Mouse (Mus musculus) left cerebral cortex, adult 2 months (tissue): ENCODE measurements at regions not wholly inside any gene's neighbourhood (a gene's known extent, or its start where the extent isn't known, plus 50 kb on each side); places are given as distances from the start of the nearest gene placed in this dataset.
A peak's percentile ranks its signal among the peaks of the same experiment; 100 is the strongest.

Experiments
- DNase-seq, 2 experiments: peaks; one replicate each; pipeline ENCODE4 v3.0.0; 2021 to 2022; ENCODE audit warnings: low spot score in 2 of 2, mixed read lengths in 1 of 2; ENCODE audit errors: extremely low spot score in 1 of 2
- H3K27ac ChIP-seq: fragments of 200-600 bp; 2 replicates; pipeline ENCODE4 v1.8.1; 2022
- H3K4me3 ChIP-seq: fragments of 200-600 bp; 2 replicates; pipeline ENCODE4 v1.8.1; 2022
- CTCF ChIP-seq: fragments of 200-600 bp; IDR thresholded peaks from 2 replicates; pipeline ENCODE4 v1.8.1; 2022; ENCODE audit warnings: antibody characterized with exemption, mild to moderate bottlenecking, moderate library complexity
- intact Hi-C: fragments of 180-260 bp; cut with DNase I; formaldehyde crosslinking; loops from one replicate; pipeline ENCODE4 v1.15.1; 2025

- H3K27ac ChIP-seq: no peak overlapping the region
- H3K4me3 ChIP-seq: no peak overlapping the region
- DNase-seq: no peak
- TF ChIP-seq CTCF: no peak
- intact Hi-C loops: no loop called here
Observed at GRCm38 (mm10) chr12:12751670-12752426, 189.9 kb downstream of the Mycn start.

- DNase-seq: no peak
- intact Hi-C loops: no loop called here
- no peak for TF ChIP-seq CTCF
- H3K4me3 ChIP-seq: no peak overlapping the region
- no peak overlapping the region for H3K27ac ChIP-seq
Observed at GRCm38 (mm10) chr12:12749690-12750089, 192.0 kb downstream of the Mycn start.

- Histone ChIP-seq H3K27ac (no peak overlapping the region), H3K4me3 (no peak overlapping the region)
- TF ChIP-seq CTCF: no peak
- intact Hi-C loops: no loop called here
- DNase-seq: no peak
Observed at GRCm38 (mm10) chr12:12746852-12747454, 194.8 kb downstream of the Mycn start.

GRCm38 (mm10) chr12:12744492-12744891, 197.2 kb downstream of the Mycn start:
- H3K27ac ChIP-seq: no peak overlapping the region
- no peak for TF ChIP-seq CTCF
- no peak overlapping the region for H3K4me3 ChIP-seq

DNA sequence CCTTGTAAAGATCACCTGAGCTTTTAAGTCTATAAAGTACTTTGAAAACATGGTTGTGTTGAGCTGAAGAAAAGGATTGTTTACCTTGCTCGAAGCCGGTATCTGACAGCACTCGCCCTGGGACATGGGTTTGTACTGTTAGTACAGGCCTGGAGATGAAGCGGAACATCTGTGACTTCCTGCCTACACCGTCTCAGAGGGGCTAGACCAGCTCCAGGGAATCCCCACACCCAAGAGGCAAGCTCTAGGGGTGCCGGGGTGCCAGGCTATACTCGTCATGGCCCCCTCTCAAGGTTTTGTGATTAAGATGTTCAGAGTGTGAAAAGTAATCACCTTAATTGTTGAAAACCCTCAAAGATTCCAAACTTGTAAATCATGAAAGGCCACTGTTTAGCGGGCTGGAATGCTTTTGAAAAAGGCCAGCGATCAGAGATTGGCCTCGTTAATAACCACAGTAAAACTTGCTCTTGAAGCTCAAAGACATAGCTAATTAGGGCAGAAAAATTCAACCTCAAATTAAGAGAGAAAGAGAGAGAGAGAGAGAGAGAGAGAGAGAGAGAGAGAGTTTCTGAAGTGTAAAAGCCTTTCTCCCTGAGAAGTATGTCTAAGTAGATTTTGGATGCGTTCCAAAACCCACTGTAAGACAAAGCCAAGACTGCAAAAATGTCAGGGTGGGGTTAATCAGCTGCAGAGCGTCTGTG, 202.9 kb downstream of the Mycn start:
- no peak for DNase-seq

More at GRCm38 (mm10) chr12:12744492-12744891, 197.2 kb downstream of the Mycn start:
- intact Hi-C loops: no loop called here
- DNase-seq: no peak

GRCm38 (mm10) chr12:12725797-12726196, 215.9 kb downstream of the Mycn start:
- H3K4me3 ChIP-seq: no peak overlapping the region
- intact Hi-C loops: no loop called here
- TF ChIP-seq CTCF: no peak

More for the DNA sequence above, 202.9 kb downstream of the Mycn start:
- Histone ChIP-seq H3K27ac (no peak overlapping the region), H3K4me3 (no peak overlapping the region)
- no peak for TF ChIP-seq CTCF
- intact Hi-C loops: no loop called here

DNA sequence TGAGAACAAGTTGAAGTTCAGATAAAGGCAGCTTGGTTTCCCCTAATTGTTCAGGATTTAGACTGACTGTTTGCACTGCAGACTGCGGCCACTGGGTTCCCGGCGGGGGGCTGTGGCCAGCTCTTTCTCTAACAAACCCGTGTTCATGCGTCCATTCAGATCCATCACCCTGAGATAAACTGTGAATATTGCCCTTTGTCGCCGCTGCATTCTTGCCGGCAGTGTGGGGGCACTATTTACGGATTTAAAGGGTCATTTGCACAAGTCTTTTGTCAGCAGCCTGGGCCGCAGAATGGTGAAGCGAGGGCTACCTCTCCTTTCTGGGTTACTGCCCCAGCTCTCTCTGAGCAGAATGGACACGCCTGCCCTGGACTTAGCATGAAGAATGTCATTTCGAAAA, 216.6 kb downstream of the Mycn start:
- Histone ChIP-seq H3K4me3 (no peak overlapping the region), H3K27ac (no peak overlapping the region)
- intact Hi-C loops: no loop called here
- no peak for TF ChIP-seq CTCF
- no peak for DNase-seq

More at GRCm38 (mm10) chr12:12725797-12726196, 215.9 kb downstream of the Mycn start:
- H3K27ac ChIP-seq: no peak overlapping the region
- no peak for DNase-seq

GRCm38 (mm10) chr12:12723724-12724487, 217.8 kb downstream of the Mycn start:
- intact Hi-C loops: no loop called here
- DNase-seq: no peak
- no peak overlapping the region for H3K27ac ChIP-seq
- no peak for TF ChIP-seq CTCF
- H3K4me3 ChIP-seq: no peak overlapping the region

DNA sequence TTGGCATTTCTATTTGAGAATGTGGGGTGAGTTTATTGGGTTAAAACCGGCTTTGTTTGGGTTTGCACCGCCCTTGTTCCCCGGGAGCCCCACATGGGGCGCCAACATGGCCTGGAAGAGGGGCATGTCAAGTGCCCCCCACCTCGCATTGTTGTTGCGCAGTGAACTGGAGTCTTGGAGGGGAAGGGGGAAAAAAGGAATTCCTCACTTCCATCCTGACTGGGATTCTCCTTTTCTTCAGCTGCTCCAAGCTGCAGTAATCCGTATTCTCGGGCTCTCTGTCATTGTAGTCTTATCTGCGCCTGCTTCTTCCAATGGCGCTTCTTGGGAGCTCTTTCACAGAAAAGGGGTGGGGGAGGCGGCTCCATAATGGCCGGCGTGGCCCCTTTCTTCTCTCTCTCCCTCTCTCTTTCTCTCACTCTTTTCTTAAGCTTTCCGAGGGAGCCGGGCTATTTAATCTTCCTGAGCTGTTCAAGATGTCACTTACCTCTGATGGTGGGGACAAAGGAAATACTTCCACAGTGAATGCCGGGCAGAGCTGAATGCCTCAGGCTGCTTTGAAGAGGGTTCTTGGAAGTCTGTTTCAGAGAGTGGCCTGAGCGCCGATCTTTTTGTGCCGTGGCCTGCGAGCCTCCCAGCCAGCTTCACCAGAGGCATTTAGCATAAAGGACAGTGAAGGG, 218.6 kb downstream of the Mycn start:
- H3K27ac ChIP-seq: no peak overlapping the region
- H3K4me3 ChIP-seq: no peak overlapping the region

GRCm38 (mm10) chr12:12716691-12717090, 225.0 kb downstream of the Mycn start:
- TF ChIP-seq CTCF: no peak
- intact Hi-C loops: loop anchor here (5.0 to 10.0 kb wide), 2 partner anchors 221 to 498 kb away; no protein-coding TSS in a partner anchor
- Histone ChIP-seq H3K4me3 (no peak overlapping the region), H3K27ac (peak overlapping the region; percentile 21; the same call in 1 of the 2 replicates)
- no peak for DNase-seq

More for the DNA sequence above, 218.6 kb downstream of the Mycn start:
- DNase-seq: no peak
- intact Hi-C loops: no loop called here
- no peak for TF ChIP-seq CTCF
